Mouse (Mus musculus) kidney, embryonic 14.5 days (tissue): ENCODE measurements around the gene Ppt2. TPM values are rescaled to one million over a fixed set of nuclear protein-coding genes. Genes with fewer than 3 reads are reported as not detected.

ENCODE experiments used
- ATAC-seq: fragments of 200-750 bp; cut with Nextera tagmentation; 2 replicates; pipeline ENCODE4 v1.8.0; 2017; ENCODE audit warnings: moderate number of reproducible peaks, mild to moderate bottlenecking, moderate TSS enrichment, moderate library complexity; ENCODE audit not compliant: low FRiP score, low TSS enrichment
- H3K27ac ChIP-seq: fragments of 300-500 bp; sonication (generic); 2 replicates; pipeline ENCODE4 v1.5.1; 2014; ENCODE audit warnings: low read depth, mild to moderate bottlenecking, low read length, moderate library complexity, mixed read lengths
- H3K27me3 ChIP-seq: fragments of 300-500 bp; sonication (generic); 2 replicates; pipeline ENCODE4 v1.6.1; 2014; ENCODE audit warnings: mild to moderate bottlenecking, low read length; ENCODE audit not compliant: control insufficient read depth, insufficient read depth
- H3K36me3 ChIP-seq: fragments of 300-500 bp; sonication (generic); 2 replicates; pipeline ENCODE4 v1.6.1; 2014; ENCODE audit warnings: low read length, mixed read lengths; ENCODE audit not compliant: control insufficient read depth, insufficient read depth
- H3K4me1 ChIP-seq: fragments of 300-500 bp; sonication (generic); 2 replicates; pipeline ENCODE4 v1.6.1; 2014; ENCODE audit warnings: low read length, mixed read lengths; ENCODE audit not compliant: control insufficient read depth, insufficient read depth
- H3K4me2 ChIP-seq: fragments of 300-500 bp; sonication (generic); replicated peaks from 2 replicates; pipeline ENCODE4 v1.6.1; 2014; ENCODE audit warnings: low read depth, mild to moderate bottlenecking, low read length
- H3K4me3 ChIP-seq: fragments of 300-500 bp; sonication (generic); 2 replicates; pipeline ENCODE4 v1.5.1; 2014; ENCODE audit warnings: mild to moderate bottlenecking, low read length
- H3K9ac ChIP-seq: fragments of 300-500 bp; sonication (generic); 2 replicates; pipeline ENCODE4 v1.6.1; 2014; ENCODE audit warnings: low read depth, mild to moderate bottlenecking, low read length, moderate library complexity
- H3K9me3 ChIP-seq: fragments of 300-500 bp; sonication (generic); 2 replicates; pipeline ENCODE4 v1.6.1; 2016; ENCODE audit warnings: low read length; ENCODE audit not compliant: control insufficient read depth
- WGBS: fragments of 180-500 bp; shearing (Covaris S2); extraction: QIAGEN DNeasy Blood & Tissue Kit; methylation state at CpG from one replicate; pipeline ENCODE4 v1.1.7; 2014; 5-methylcytosine and 5-hydroxymethylcytosine counted together
- polyA plus RNA-seq: library from polyadenylated mRNA; unstranded; fragments of >200 nt; fragmentation: Nextera tagmentation; extraction: Ambion mirVana; gene quantifications from 2 replicates; pipeline ENCODE4 v1.2.1, GENCODE M21; 2014

Ppt2 gene
- polyA plus RNA-seq, 1 experiment from 2014 or later = 39.1 TPM

DNA sequence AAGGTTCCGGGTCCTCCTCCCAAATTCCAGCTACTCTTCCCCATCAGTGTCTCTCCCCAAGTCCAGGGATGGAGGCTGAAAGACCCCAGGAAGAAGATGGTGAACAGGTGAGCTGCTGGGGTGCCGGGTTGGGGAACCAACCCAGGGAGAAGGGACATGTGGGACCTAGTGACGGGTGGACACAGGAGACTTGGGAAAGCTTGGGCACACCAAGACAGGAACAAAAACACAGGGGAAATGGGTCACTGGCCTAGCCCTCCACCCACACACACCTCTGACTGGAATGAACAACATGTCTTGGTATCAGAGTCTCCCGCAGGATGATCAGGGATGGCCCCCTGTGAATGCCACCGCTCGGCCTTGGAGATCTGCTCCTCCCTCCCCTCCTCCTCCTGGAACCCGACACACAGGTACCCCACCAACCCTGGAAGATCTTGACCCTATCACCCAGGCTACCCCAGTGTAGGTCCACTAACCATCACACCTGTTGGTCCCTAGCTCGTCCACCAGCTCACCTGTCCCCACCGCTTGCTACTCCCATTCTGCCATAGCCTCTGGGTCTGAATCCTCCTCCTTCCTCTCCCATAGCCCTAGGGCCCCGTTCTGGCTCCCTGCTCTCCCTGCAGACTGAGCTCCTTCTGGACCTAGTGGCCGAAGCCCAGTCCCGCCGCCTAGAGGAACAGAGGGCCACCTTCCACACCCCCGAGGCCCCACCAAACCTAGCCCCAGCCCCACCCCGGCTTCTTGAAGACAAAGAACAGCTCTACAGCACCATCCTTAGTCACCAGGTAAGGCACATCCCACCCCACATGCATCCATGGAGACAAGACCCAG lies 37.9 kb downstream of the Ppt2 start:
- H3K4me1 ChIP-seq = peaks cover 57% of the 10 kb centered on the region
- 46% methylated on average over 15 of the region's 15 CpGs for whole genome bisulfite sequencing
- ATAC-seq = no peak
- H3K4me3 ChIP-seq = peak overlapping the region; percentile 88; the same call in 1 of the 2 replicates
- peak overlapping the region; percentile 40 for H3K9ac ChIP-seq
- H3K4me2 ChIP-seq = peak overlapping the region; percentile 94
- H3K36me3 ChIP-seq = peaks cover 14% of the 10 kb centered on the region; the same call in 1 of the 2 replicates
- peak overlapping the region; percentile 100 for H3K27ac ChIP-seq
- H3K27me3 ChIP-seq = no peaks in the 10 kb centered on the region
- H3K9me3 ChIP-seq = no peaks in the 10 kb centered on the region

- no peak for ATAC-seq
- Histone ChIP-seq H3K27ac (peak within 1 kb of the TSS; percentile 100), H3K9ac (peak within 1 kb of the TSS; percentile 40; the same call in 1 of the 2 replicates), H3K36me3 (peaks cover 8% of the 10 kb centered on the region; the same call in 1 of the 2 replicates), H3K4me2 (peak within 1 kb of the TSS; percentile 94), H3K27me3 (no peaks in the 10 kb centered on the region), H3K9me3 (no peaks in the 10 kb centered on the region), H3K4me1 (peaks cover 52% of the 10 kb centered on the region), H3K4me3 (peak within 1 kb of the TSS; percentile 88; the same call in 1 of the 2 replicates)
- WGBS = 10% methylated on average over 7 of the region's 7 CpGs
Observed at GRCm38 (mm10) chr17:34589681-34590101, 38.6 kb downstream of the Ppt2 start, which contains the start of gene Gpsm3. Gene Gpsm3, plus strand, starts transcription at chr17:34589806.

- 16% methylated on average over 7 of the region's 7 CpGs for WGBS
- Histone ChIP-seq H3K4me1 (peaks cover 47% of the 10 kb centered on the region), H3K9ac (no peak overlapping the region), H3K4me2 (peak overlapping the region; percentile 94; the same call in 1 of the 2 replicates), H3K36me3 (peaks cover 3% of the 10 kb centered on the region; the same call in 1 of the 2 replicates), H3K9me3 (no peaks in the 10 kb centered on the region), H3K27me3 (no peaks in the 10 kb centered on the region), H3K27ac (peak overlapping the region; percentile 100), H3K4me3 (no peak overlapping the region; the same call in 1 of the 2 replicates)
- ATAC-seq = no peak
Observed at GRCm38 (mm10) chr17:34589206-34589605, 39.1 kb downstream of the Ppt2 start.

DNA sequence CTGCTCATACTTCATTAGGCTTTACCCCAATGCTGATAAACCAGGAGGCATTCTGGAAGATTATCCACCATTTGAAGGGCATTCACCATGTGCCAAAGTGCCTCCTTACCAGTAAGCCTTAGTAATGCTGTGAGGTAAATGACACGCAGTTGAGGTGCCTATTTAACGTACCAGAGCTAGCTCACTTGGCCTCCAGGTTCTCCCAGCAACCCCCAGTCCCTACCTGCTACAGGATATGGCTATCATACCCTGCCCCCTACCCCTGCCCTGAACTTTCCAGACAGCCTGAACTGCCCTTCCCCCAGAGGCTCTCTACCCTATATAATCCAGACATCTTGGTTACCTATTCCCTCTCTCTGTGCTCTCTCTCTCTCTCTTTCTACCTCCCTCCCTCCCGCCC lies 39.5 kb downstream of the Ppt2 start:
- no peak overlapping the region for H3K9ac ChIP-seq
- H3K36me3 ChIP-seq = no peaks in the 10 kb centered on the region
- H3K4me3 ChIP-seq = 0 out of 2 replicates have a peak overlapping the region, but pooled peaks have one; percentile 1
- H3K4me2 ChIP-seq = no peak overlapping the region; the same call in 1 of the 2 replicates
- no peaks in the 10 kb centered on the region for H3K9me3 ChIP-seq
- H3K27ac ChIP-seq = peak overlapping the region; percentile 100; the same call in 1 of the 2 replicates
- WGBS = 56% methylated on average over 3 of the region's 3 CpGs
- H3K27me3 ChIP-seq = no peaks in the 10 kb centered on the region
- H3K4me1 ChIP-seq = peaks cover 43% of the 10 kb centered on the region
- no peak for ATAC-seq

DNA sequence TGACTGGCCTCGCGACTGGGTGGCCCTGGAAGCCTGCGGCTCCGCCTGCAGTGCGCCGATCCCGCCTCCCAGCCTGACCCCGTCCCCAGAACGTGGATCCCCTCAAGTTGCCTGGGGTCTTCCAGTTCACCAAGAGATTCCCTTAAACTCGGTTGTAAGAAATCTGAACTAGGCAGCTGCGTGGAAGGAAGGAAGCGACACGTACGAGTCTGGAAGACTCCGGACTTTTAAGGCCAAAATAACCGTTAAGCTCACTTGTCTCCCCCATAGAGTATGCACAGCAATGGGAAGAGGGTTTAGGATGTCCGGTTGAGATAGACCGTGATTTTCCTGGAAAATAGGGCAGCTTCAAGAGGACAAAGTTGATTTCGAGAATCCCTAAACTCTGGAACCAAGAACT lies 40.5 kb downstream of the Ppt2 start:
- peaks cover 42% of the 10 kb centered on the region for H3K4me1 ChIP-seq
- ATAC-seq = no peak; the same call in 1 of the 2 replicates
- H3K4me2 ChIP-seq = peak overlapping the region; percentile 90

DNA sequence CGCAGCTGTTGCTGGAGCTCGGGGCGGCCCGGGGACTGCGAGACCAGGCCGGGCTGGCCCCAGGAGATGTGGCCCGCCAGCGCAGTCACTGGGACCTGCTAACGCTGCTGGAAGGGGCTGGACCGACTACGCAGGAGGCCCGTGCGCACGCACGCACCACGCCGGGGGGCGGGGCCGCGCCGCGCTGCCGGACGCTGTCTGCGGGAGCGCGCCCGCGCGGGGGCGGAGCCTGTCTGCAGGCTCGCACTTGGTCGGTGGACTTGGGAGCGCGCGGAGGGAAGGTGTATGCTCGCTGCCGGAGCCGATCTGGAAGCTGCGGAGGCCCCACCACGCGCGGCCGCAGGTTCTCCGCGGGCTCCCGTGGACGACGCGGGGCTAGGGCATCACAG lies 40.9 kb downstream of the Ppt2 start:
- Histone ChIP-seq H3K4me2 (peak overlapping the region; percentile 90), H3K4me3 (peak overlapping the region; percentile 70), H3K27me3 (no peaks in the 10 kb centered on the region), H3K9ac (peak overlapping the region; percentile 91), H3K9me3 (no peaks in the 10 kb centered on the region), H3K36me3 (no peaks in the 10 kb centered on the region), H3K4me1 (peaks cover 42% of the 10 kb centered on the region), H3K27ac (peak overlapping the region; percentile 94)
- under 1% methylated on average over 43 of the region's 50 CpGs for WGBS
- ATAC-seq = peak; percentile 77

More for the DNA sequence above, 40.5 kb downstream of the Ppt2 start:
- Histone ChIP-seq H3K36me3 (no peaks in the 10 kb centered on the region), H3K9me3 (no peaks in the 10 kb centered on the region), H3K27ac (peak overlapping the region; percentile 94), H3K27me3 (no peaks in the 10 kb centered on the region), H3K9ac (peak overlapping the region; percentile 91), H3K4me3 (peak overlapping the region; percentile 70)
- WGBS = 3% methylated on average over 19 of the region's 19 CpGs

GRCm38 (mm10) chr17:34586796-34587422 lies 41.4 kb downstream of the Ppt2 start:
- Histone ChIP-seq H3K4me2 (peak overlapping the region; percentile 90), H3K9ac (peak overlapping the region; percentile 91), H3K4me1 (peaks cover 42% of the 10 kb centered on the region), H3K27ac (peak overlapping the region; percentile 94), H3K4me3 (peak overlapping the region; percentile 70), H3K36me3 (no peaks in the 10 kb centered on the region), H3K27me3 (no peaks in the 10 kb centered on the region), H3K9me3 (no peaks in the 10 kb centered on the region)
- ATAC-seq = peak; percentile 71
- under 1% methylated on average over 38 of the region's 38 CpGs for WGBS

DNA sequence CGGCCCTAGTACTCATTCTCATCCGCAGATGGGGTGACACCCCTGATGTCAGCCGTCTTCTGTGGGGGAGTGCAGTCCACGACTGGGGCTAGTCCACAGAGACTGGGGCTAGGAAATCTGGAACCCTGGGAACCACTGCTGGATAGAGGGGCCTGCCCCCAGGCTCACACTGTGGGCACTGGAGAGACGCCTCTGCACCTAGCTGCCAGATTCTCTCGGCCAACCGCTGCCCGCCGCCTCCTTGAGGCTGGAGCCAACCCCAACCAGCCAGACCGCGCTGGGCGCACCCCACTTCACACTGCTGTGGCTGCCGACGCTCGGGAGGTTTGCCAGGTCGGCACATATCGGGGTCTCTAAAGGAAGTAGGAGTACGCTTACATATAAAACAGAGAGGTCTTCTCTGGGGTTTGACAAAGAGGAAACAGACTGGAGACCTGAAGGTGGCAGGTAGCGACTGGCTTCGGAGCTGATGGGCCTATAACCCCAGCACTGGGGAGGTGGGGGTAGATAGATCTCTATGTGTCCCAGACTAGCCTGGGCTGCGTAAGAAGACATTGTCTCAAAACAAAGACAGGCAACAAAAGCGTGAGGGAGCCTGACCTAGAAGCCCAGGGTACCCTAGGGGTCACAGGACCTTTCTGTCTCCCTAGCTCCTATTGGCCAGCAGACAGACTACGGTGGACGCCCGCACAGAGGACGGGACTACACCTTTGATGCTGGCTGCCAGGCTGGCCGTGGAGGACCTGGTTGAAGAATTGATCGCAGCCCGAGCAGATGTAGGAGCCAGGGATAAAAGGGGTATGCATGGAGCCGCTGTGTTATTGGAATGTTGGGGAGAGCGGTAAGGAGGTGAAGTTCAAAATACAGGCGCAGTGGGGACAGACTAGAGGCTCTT lies 42.2 kb downstream of the Ppt2 start:
- peak overlapping the region; percentile 91; the same call in 1 of the 2 replicates for H3K9ac ChIP-seq
- peak overlapping the region; percentile 70 for H3K4me3 ChIP-seq
- H3K36me3 ChIP-seq = no peaks in the 10 kb centered on the region
- 21% methylated on average over 32 of the region's 32 CpGs for WGBS
- no peaks in the 10 kb centered on the region for H3K27me3 ChIP-seq
- H3K9me3 ChIP-seq = no peaks in the 10 kb centered on the region
- peak overlapping the region; percentile 90 for H3K4me2 ChIP-seq
- H3K4me1 ChIP-seq = peaks cover 37% of the 10 kb centered on the region
- peak overlapping the region; percentile 94 for H3K27ac ChIP-seq
- peak; percentile 0; the same call in 1 of the 2 replicates for ATAC-seq
